Mouse (Mus musculus) C2C12 (cell line): ENCODE data around the gene Cdr2.

ENCODE experiments used
- CEBPB ChIP-seq: IDR thresholded peaks from one replicate; pipeline ENCODE4 v1.6.1; 2011; ENCODE audit warnings: low read depth, mild to moderate bottlenecking, control low read depth, moderate library complexity
- CTCF ChIP-seq: IDR thresholded peaks from one replicate; pipeline ENCODE4 v1.5.1; 2011; ENCODE audit not compliant: control insufficient read depth, insufficient read depth, insufficient read length
- FOSL1 ChIP-seq: IDR thresholded peaks from one replicate; pipeline ENCODE4 v1.8.0; 2011; ENCODE audit warnings: mild to moderate bottlenecking, low read length; ENCODE audit not compliant: poor library complexity, insufficient read depth, severe bottlenecking

- no peak for TF ChIP-seq CEBPB
- TF ChIP-seq CTCF, result no peak
- TF ChIP-seq FOSL1, result no peak
Observed at GRCm38 (mm10) chr7:120913332-120913731, 68.8 kb downstream of the Cdr2 start.
